Mouse (Mus musculus) limb, embryonic 11.5 days (tissue): Measurements from ENCODE around the gene Rpl6. TPM values are rescaled to one million over a fixed set of nuclear protein-coding genes. Genes with fewer than 3 reads are reported as not detected.
A peak's percentile ranks its signal among the peaks of the same experiment; 100 is the strongest.
"Not testable (repeated sequence)": the region's sequence is repeated elsewhere in the genome, so short reads cannot be mapped to it uniquely, and the experiment has no call there.

Experiments
- ATAC-seq: fragments of 200-750 bp; cut with Nextera tagmentation; 2 replicates; pipeline ENCODE4 v1.8.0; 2017; ENCODE audit warnings: low read depth; ENCODE audit not compliant: insufficient number of reproducible peaks, low FRiP score, low TSS enrichment
- DNase-seq: peaks from one replicate; pipeline ENCODE4 v3.0.0-alpha.2; 2015; ENCODE audit warnings: low spot score
- H3K27ac ChIP-seq: fragments of 300-500 bp; sonication (generic); replicated peaks from 2 replicates; pipeline ENCODE4 v1.5.1; 2014; ENCODE audit warnings: low read depth, mild to moderate bottlenecking, low read length
- H3K27me3 ChIP-seq: fragments of 300-500 bp; sonication (generic); 2 replicates; pipeline ENCODE4 v1.6.1; 2014; ENCODE audit warnings: mild to moderate bottlenecking, low read length, mixed read lengths; ENCODE audit not compliant: control insufficient read depth, insufficient read depth
- H3K36me3 ChIP-seq: fragments of 300-500 bp; sonication (generic); 2 replicates; pipeline ENCODE4 v1.6.1; 2014; ENCODE audit warnings: mild to moderate bottlenecking, low read length, moderate library complexity, mixed read lengths; ENCODE audit not compliant: control insufficient read depth, insufficient read depth
- H3K4me1 ChIP-seq: fragments of 300-500 bp; sonication (generic); 2 replicates; pipeline ENCODE4 v1.6.1; 2014; ENCODE audit warnings: low read length, mixed read lengths; ENCODE audit not compliant: control insufficient read depth, insufficient read depth
- H3K4me2 ChIP-seq: fragments of 300-500 bp; sonication (generic); 2 replicates; pipeline ENCODE4 v1.6.1; 2014; ENCODE audit warnings: low read depth, mild to moderate bottlenecking, moderate library complexity; ENCODE audit not compliant: severe bottlenecking
- H3K4me3 ChIP-seq: fragments of 300-500 bp; sonication (generic); 2 replicates; pipeline ENCODE4 v1.5.1; 2014; ENCODE audit warnings: low read depth, low read length
- H3K9ac ChIP-seq: fragments of 300-500 bp; sonication (generic); 2 replicates; pipeline ENCODE4 v1.6.1; 2014; ENCODE audit warnings: mild to moderate bottlenecking, low read length
- H3K9me3 ChIP-seq: fragments of 300-500 bp; sonication (generic); 2 replicates; pipeline ENCODE4 v1.6.1; 2016; ENCODE audit warnings: low read length; ENCODE audit not compliant: control insufficient read depth
- WGBS: fragments of 180-500 bp; shearing (Covaris S2); extraction: QIAGEN DNeasy Blood & Tissue Kit; methylation state at CpG from one replicate; pipeline ENCODE4 v1.1.7; 2014; 5-methylcytosine and 5-hydroxymethylcytosine counted together
- polyA plus RNA-seq: library from polyadenylated mRNA; unstranded; fragments of >200 nt; fragmentation: Nextera tagmentation; extraction: Ambion mirVana; gene quantifications from 2 replicates; pipeline ENCODE4 v1.2.1, GENCODE M21; 2014

Gene Rpl6
- polyA plus RNA-seq, 1 experiment from 2014 or later, result 821 TPM

- no peak overlapping the region for H3K4me2 ChIP-seq
- H3K27ac ChIP-seq, result no peak overlapping the region
- no peak overlapping the region for H3K4me3 ChIP-seq
- no peak for ATAC-seq
- peaks cover 15% of the 10 kb centered on the region for H3K36me3 ChIP-seq
- H3K27me3 ChIP-seq, result no peaks in the 10 kb centered on the region
- WGBS, result 62% methylated on average over 7 of the region's 7 CpGs
- no peaks in the 10 kb centered on the region for H3K9me3 ChIP-seq
- H3K4me1 ChIP-seq, result no peaks in the 10 kb centered on the region
- no peak overlapping the region for H3K9ac ChIP-seq
- no peak for DNase-seq
Measured at GRCm38 (mm10) chr5:121214707-121215106, 10.4 kb downstream of the Rpl6 start.

DNA sequence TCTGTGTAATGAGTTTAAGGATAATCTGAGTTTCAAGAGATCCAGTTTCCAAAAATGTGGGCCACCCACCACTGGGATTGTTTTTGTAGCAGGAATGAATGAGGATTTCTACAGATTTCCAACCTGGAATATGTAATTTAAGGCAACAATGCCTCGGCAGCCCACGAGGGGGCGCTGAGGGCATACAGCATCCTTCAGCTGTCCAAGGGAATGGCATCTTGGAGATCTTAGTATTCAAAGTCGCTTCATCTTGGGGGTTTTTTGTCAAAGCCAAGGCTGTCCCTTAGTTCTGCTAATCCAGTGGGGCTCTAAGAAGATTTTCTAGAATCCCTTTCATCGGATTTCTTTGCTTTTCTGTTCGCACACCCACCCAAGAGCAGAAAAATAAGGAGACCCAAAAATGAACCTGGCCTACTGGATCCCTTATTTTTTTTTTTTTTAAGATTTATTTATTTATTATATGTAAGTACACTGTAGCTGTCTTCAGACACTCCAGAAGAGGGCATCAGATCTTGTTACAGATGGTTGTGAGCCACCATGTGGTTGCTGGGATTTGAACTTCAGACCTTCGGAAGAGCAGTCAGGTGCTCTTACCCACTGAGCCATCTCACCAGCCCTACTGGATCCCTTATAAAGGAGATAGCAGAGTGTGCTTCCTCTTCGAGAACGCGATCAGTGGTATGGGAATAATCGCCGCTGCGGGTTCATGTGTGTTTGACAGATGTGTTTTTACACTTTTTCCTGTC is 11.3 kb downstream of the Rpl6 start:
- DNase-seq (peak; percentile 86), ATAC-seq (no peak)
- H3K4me3 ChIP-seq, result no peak overlapping the region
- no peak overlapping the region for H3K4me2 ChIP-seq
- WGBS, result 52% methylated on average over 13 of the region's 13 CpGs
- H3K9me3 ChIP-seq, result no peaks in the 10 kb centered on the region
- H3K36me3 ChIP-seq, result peaks cover 8% of the 10 kb centered on the region
- H3K9ac ChIP-seq, result no peak overlapping the region
- no peaks in the 10 kb centered on the region for H3K4me1 ChIP-seq
- H3K27me3 ChIP-seq, result no peaks in the 10 kb centered on the region
- H3K27ac ChIP-seq, result no peak overlapping the region

- Histone ChIP-seq H3K4me3 (no peak overlapping the region), H3K4me1 (no peaks in the 10 kb centered on the region), H3K27ac (no peak overlapping the region), H3K9ac (no peak overlapping the region), H3K9me3 (no peaks in the 10 kb centered on the region), H3K4me2 (no peak overlapping the region), H3K36me3 (peaks cover 5% of the 10 kb centered on the region; the same call in 1 of the 2 replicates), H3K27me3 (no peaks in the 10 kb centered on the region)
- WGBS, result 89% methylated on average over 12 of the region's 12 CpGs
- DNase-seq (no peak), ATAC-seq (no peak)
Measured at GRCm38 (mm10) chr5:121216126-121216446, 11.8 kb downstream of the Rpl6 start.

GRCm38 (mm10) chr5:121216584-121217312 is 12.5 kb downstream of the Rpl6 start:
- H3K4me2 ChIP-seq, H3K4me1 ChIP-seq, H3K9ac ChIP-seq, H3K9me3 ChIP-seq, DNase-seq, H3K27me3 ChIP-seq, H3K27ac ChIP-seq, H3K4me3 ChIP-seq, ATAC-seq, H3K36me3 ChIP-seq: not testable (repeated sequence)
- WGBS, result 88% methylated on average over 9 of the region's 9 CpGs

DNA sequence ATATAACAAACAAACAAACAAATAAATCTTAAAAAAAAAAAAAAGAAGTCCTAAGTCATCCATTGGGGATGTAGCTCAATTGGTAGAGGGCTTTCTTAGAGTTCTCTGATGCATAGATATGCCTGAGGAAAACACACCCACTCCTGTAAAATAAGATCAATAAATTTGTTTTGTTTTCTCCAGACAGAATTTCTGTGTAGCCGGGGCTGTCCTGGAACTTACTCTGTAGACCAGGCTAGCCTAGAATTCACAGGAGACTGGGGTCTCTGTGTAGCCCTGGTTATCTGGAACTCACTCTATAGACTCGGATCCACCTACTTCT is 13.0 kb downstream of the Rpl6 start:
- ATAC-seq, result no peak
- 93% methylated on average over 2 of the region's 2 CpGs for WGBS
- Histone ChIP-seq H3K36me3 (peaks cover 2% of the 10 kb centered on the region; the same call in 1 of the 2 replicates), H3K27ac (no peak overlapping the region), H3K9ac (no peak overlapping the region), H3K9me3 (no peaks in the 10 kb centered on the region), H3K4me3 (no peak overlapping the region), H3K27me3 (no peaks in the 10 kb centered on the region), H3K4me1 (peaks cover 5% of the 10 kb centered on the region; the same call in 1 of the 2 replicates), H3K4me2 (no peak overlapping the region)
- DNase-seq, result no peak

- no peak overlapping the region for H3K4me2 ChIP-seq
- no peak for ATAC-seq
- no peak overlapping the region for H3K9ac ChIP-seq
- H3K9me3 ChIP-seq, result no peaks in the 10 kb centered on the region
- 93% methylated on average over 1 of the region's 1 CpGs for WGBS
- peaks cover 5% of the 10 kb centered on the region; the same call in 1 of the 2 replicates for H3K4me1 ChIP-seq
- H3K27ac ChIP-seq, result no peak overlapping the region
- no peaks in the 10 kb centered on the region for H3K36me3 ChIP-seq
- no peak for DNase-seq
- H3K27me3 ChIP-seq, result no peaks in the 10 kb centered on the region
- no peak overlapping the region for H3K4me3 ChIP-seq
Measured at GRCm38 (mm10) chr5:121219190-121219589, 14.9 kb downstream of the Rpl6 start.

- under 1% methylated on average over 55 of the region's 90 CpGs for WGBS
- H3K9me3 ChIP-seq, result no peaks in the 10 kb centered on the region
- peak within 1 kb of the TSS; percentile 82 for H3K4me2 ChIP-seq
- peak within 1 kb of the TSS; percentile 91 for H3K4me3 ChIP-seq
- peaks cover 5% of the 10 kb centered on the region; the same call in 1 of the 2 replicates for H3K4me1 ChIP-seq
- no peaks in the 10 kb centered on the region for H3K27me3 ChIP-seq
- peak within 1 kb of the TSS; percentile 87 for H3K9ac ChIP-seq
- H3K36me3 ChIP-seq, result no peaks in the 10 kb centered on the region
- ATAC-seq, result peak; percentile 89
- H3K27ac ChIP-seq, result peak within 1 kb of the TSS; percentile 51; the same call in 1 of the 2 replicates
- DNase-seq, result peak; percentile 100
Measured at GRCm38 (mm10) chr5:121219980-121220731, 15.9 kb downstream of the Rpl6 start, which contains the start of gene Hectd4. Gene Hectd4 (plus strand): TSS chr5:121220219.

- Histone ChIP-seq H3K9ac (peak overlapping the region; percentile 87), H3K27ac (peak overlapping the region; percentile 51; the same call in 1 of the 2 replicates), H3K27me3 (no peaks in the 10 kb centered on the region), H3K36me3 (no peaks in the 10 kb centered on the region), H3K4me2 (peak overlapping the region; percentile 82), H3K4me1 (peaks cover 5% of the 10 kb centered on the region; the same call in 1 of the 2 replicates), H3K4me3 (peak overlapping the region; percentile 91), H3K9me3 (no peaks in the 10 kb centered on the region)
- ATAC-seq (peak; percentile 13; the same call in 1 of the 2 replicates), DNase-seq (peak; percentile 35)
- WGBS, result under 1% methylated on average over 33 of the region's 38 CpGs
Measured at GRCm38 (mm10) chr5:121220732-121221301, 16.5 kb downstream of the Rpl6 start.
